Mouse (Mus musculus) cerebellum, adult 9-10 months (tissue): ENCODE measurements around the gene St3gal4.

Experiments
- DNase-seq: peaks from one replicate; pipeline ENCODE4 v3.0.0; 2022

St3gal4 gene

GRCm38 (mm10) chr9:35128564-35128963, 9.5 kb upstream of the St3gal4 start:
- no peak for DNase-seq

GRCm38 (mm10) chr9:35127561-35127960, 8.5 kb upstream of the St3gal4 start:
- DNase-seq: no peak

- no peak for DNase-seq
Measured at GRCm38 (mm10) chr9:35127147-35127546, 8.1 kb upstream of the St3gal4 start.

- no peak for DNase-seq
Measured at GRCm38 (mm10) chr9:35124678-35124955, 5.5 kb upstream of the St3gal4 start.

GRCm38 (mm10) chr9:35123804-35124677, 5.0 kb upstream of the St3gal4 start:
- no peak for DNase-seq

- no peak for DNase-seq
Measured at GRCm38 (mm10) chr9:35123456-35123803, 4.4 kb upstream of the St3gal4 start.

- no peak for DNase-seq
Measured at GRCm38 (mm10) chr9:35122551-35123266, 3.6 kb upstream of the St3gal4 start.

GRCm38 (mm10) chr9:35118563-35118962, 505 bp downstream of the St3gal4 start:
- DNase-seq: no peak

GRCm38 (mm10) chr9:35117384-35118295, 1.4 kb downstream of the St3gal4 start:
- DNase-seq: peak; percentile 50

- peak; percentile 75 for DNase-seq
Measured at GRCm38 (mm10) chr9:35116391-35117381, 2.4 kb downstream of the St3gal4 start.

GRCm38 (mm10) chr9:35115804-35116203, 3.3 kb downstream of the St3gal4 start:
- no peak for DNase-seq

- DNase-seq: no peak
Measured at GRCm38 (mm10) chr9:35115299-35115698, 3.8 kb downstream of the St3gal4 start.

- no peak for DNase-seq
Measured at GRCm38 (mm10) chr9:35114234-35114633, 4.8 kb downstream of the St3gal4 start.

GRCm38 (mm10) chr9:35111941-35112595, 7.0 kb downstream of the St3gal4 start:
- DNase-seq: no peak

- no peak for DNase-seq
Measured at GRCm38 (mm10) chr9:35111446-35111845, 7.6 kb downstream of the St3gal4 start.

GRCm38 (mm10) chr9:35110567-35110966, 8.5 kb downstream of the St3gal4 start:
- DNase-seq: no peak

- DNase-seq: no peak
Measured at GRCm38 (mm10) chr9:35110051-35110450, 9.0 kb downstream of the St3gal4 start.

- peak; percentile 63 for DNase-seq
Measured at GRCm38 (mm10) chr9:35108916-35109315, 10.2 kb downstream of the St3gal4 start.

- peak; percentile 61 for DNase-seq
Measured at GRCm38 (mm10) chr9:35108066-35108465, 11.0 kb downstream of the St3gal4 start.

GRCm38 (mm10) chr9:35107396-35107795, 11.7 kb downstream of the St3gal4 start:
- no peak for DNase-seq
